Mouse (Mus musculus) liver, embryonic 13.5 days (tissue): ENCODE data around the gene Olfr424. TPM values are rescaled to one million over a fixed set of nuclear protein-coding genes. Genes with fewer than 3 reads are reported as not detected.

Experiments used
- ATAC-seq: fragments of 200-750 bp; cut with Nextera tagmentation; 2 replicates; pipeline ENCODE4 v1.8.0; 2017; ENCODE audit warnings: low read depth, mild to moderate bottlenecking, moderate number of reproducible peaks, moderate library complexity
- DNase-seq: peaks from one replicate; pipeline ENCODE4 v3.0.0; 2022
- H3K27ac ChIP-seq: fragments of 300-500 bp; sonication (generic); 2 replicates; pipeline ENCODE4 v1.5.1; 2015; ENCODE audit warnings: moderate library complexity, mild to moderate bottlenecking, inconsistent platforms
- H3K27me3 ChIP-seq: fragments of 300-500 bp; sonication (generic); 2 replicates; pipeline ENCODE4 v1.6.1; 2015; ENCODE audit warnings: mild to moderate bottlenecking, inconsistent platforms
- H3K36me3 ChIP-seq: fragments of 300-500 bp; sonication (generic); 2 replicates; pipeline ENCODE4 v1.6.1; 2015; ENCODE audit warnings: mild to moderate bottlenecking, inconsistent platforms
- H3K4me1 ChIP-seq: fragments of 300-500 bp; sonication (generic); replicated peaks from 2 replicates; pipeline ENCODE4 v1.6.1; 2015; ENCODE audit warnings: inconsistent platforms
- H3K4me2 ChIP-seq: fragments of 300-500 bp; sonication (generic); 2 replicates; pipeline ENCODE4 v1.6.1; 2015; ENCODE audit warnings: inconsistent platforms, mild to moderate bottlenecking, moderate library complexity
- H3K4me3 ChIP-seq: fragments of 300-500 bp; sonication (generic); replicated peaks from 2 replicates; pipeline ENCODE4 v1.5.1; 2015; ENCODE audit warnings: mild to moderate bottlenecking, inconsistent platforms
- H3K9ac ChIP-seq: fragments of 300-500 bp; sonication (generic); 2 replicates; pipeline ENCODE4 v1.6.1; 2015; ENCODE audit warnings: mild to moderate bottlenecking, inconsistent platforms
- H3K9me3 ChIP-seq: fragments of 300-500 bp; sonication (generic); replicated peaks from 2 replicates; pipeline ENCODE4 v1.6.1; 2016; ENCODE audit warnings: inconsistent platforms
- whole genome bisulfite sequencing: fragments of 180-500 bp; shearing (Covaris S2); methylation state at CpG from one replicate; pipeline ENCODE4 v1.1.7; 2015; ENCODE audit not compliant: insufficient replicate concordance; 5-methylcytosine and 5-hydroxymethylcytosine counted together
- polyA plus RNA-seq: library from polyadenylated mRNA; unstranded; fragments of >200 nt; fragmentation: Nextera tagmentation; extraction: Ambion mirVana; gene quantifications from 2 replicates; pipeline ENCODE4 v1.2.1, GENCODE M21; 2015

The Olfr424 gene
- not detected in 2 replicates for polyA plus RNA-seq

DNA sequence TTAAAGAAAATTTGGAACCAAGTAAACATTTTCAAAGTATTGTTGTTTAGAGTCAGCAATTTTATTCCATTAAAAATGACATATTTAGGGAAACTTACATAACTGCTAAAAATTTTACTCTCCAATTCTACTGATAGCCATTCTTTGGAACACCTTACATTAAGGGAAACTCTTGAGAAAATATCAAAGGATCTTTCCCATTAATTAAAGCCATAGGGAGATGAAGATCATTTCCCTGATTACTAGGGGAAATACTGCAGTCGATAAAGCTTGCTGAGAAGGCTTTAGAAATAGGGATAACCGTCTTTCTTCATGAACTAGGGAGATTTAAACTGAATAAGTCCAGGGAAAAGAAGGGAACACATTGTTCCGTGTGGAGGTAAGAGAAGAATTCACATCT, at the start of gene Olfr424:
Gene Olfr424, plus strand, starts transcription at position 301 of the 400 bp plus-strand sequence.
- no peaks in the 10 kb centered on the region for H3K27me3 ChIP-seq
- WGBS, result 65% methylated on average over 3 of the region's 3 CpGs
- ATAC-seq (no peak), DNase-seq (no peak)
- H3K4me3 ChIP-seq, result no peak within 1 kb of the TSS
- no peaks in the 10 kb centered on the region for H3K36me3 ChIP-seq
- H3K4me2 ChIP-seq, result no peak within 1 kb of the TSS
- H3K4me1 ChIP-seq, result no peaks in the 10 kb centered on the region
- H3K9me3 ChIP-seq, result no peaks in the 10 kb centered on the region
- H3K27ac ChIP-seq, result no peak within 1 kb of the TSS
- no peak within 1 kb of the TSS for H3K9ac ChIP-seq

- Histone ChIP-seq H3K4me1 (no peaks in the 10 kb centered on the region), H3K4me2 (no peak within 1 kb of the TSS), H3K9me3 (no peaks in the 10 kb centered on the region), H3K27ac (no peak within 1 kb of the TSS), H3K9ac (no peak within 1 kb of the TSS), H3K36me3 (no peaks in the 10 kb centered on the region), H3K4me3 (no peak within 1 kb of the TSS), H3K27me3 (no peaks in the 10 kb centered on the region)
- WGBS, result 65% methylated on average over 2 of the region's 2 CpGs
- ATAC-seq (no peak), DNase-seq (no peak)
These were observed 47.3 kb upstream of the Olfr424 start, which contains the start of gene Olfr429 for GRCm38 (mm10) chr1:174084031-174084430. Gene Olfr429, plus strand, starts transcription at chr1:174084331.

GRCm38 (mm10) chr1:174096591-174096990, 34.7 kb upstream of the Olfr424 start, which contains the start of gene Olfr427:
Gene Olfr427, plus strand, starts transcription at chr1:174096891.
- H3K27ac ChIP-seq, result no peak within 1 kb of the TSS
- no peak for DNase-seq
- no peak within 1 kb of the TSS for H3K4me3 ChIP-seq
- no peak within 1 kb of the TSS for H3K9ac ChIP-seq
- no peak for ATAC-seq
- H3K9me3 ChIP-seq, result no peaks in the 10 kb centered on the region
- H3K4me2 ChIP-seq, result no peak within 1 kb of the TSS
- no peaks in the 10 kb centered on the region for H3K4me1 ChIP-seq
- H3K36me3 ChIP-seq, result no peaks in the 10 kb centered on the region
- 61% methylated on average over 1 of the region's 1 CpGs for WGBS
- H3K27me3 ChIP-seq, result no peaks in the 10 kb centered on the region

DNA sequence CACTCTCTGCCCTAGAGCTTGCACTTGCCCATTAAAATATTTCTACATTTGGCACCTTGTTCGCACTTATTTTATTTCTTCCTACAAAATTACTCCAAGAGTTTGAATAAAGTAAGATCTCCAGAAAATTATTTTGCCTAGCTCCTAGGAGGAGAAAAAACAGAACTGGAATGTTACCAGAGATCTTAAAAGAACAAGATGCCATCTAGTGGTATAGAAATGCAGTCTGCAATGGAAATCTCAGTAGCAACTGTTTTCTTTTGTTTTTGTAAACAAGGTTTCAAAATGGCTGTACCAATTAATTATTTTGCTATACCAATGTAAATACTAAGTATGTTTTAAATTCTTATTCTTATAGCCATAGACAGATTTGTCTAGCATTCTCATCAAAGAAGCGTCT, 27.6 kb upstream of the Olfr424 start:
- Histone ChIP-seq H3K4me1 (no peaks in the 10 kb centered on the region), H3K9me3 (no peaks in the 10 kb centered on the region), H3K4me2 (no peak overlapping the region), H3K36me3 (no peaks in the 10 kb centered on the region), H3K27me3 (no peaks in the 10 kb centered on the region), H3K27ac (no peak overlapping the region), H3K4me3 (no peak overlapping the region), H3K9ac (no peak overlapping the region)
- WGBS, result 49% methylated on average over 2 of the region's 2 CpGs
- DNase-seq (no peak), ATAC-seq (no peak)

DNA sequence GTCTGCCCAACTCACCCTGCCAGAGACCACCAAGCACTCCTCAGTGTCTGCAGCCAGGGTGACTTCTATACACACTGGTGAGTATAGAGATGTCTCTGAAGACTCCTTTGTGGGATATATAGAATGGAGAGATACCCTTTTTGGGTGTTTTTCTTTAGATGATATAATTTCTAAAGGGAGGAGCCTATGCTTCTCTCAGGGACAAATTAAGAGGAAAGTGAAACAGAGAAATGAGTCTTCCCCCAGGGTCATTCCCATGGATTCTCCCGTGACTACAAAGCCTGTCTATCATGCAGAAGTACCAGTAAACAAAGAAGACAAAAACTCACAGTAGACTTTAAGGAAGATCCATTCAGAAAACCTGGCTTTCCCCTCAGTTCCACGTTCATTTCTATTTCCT, 10.3 kb upstream of the Olfr424 start, which contains the start of gene Olfr231:
Gene Olfr231, minus strand, starts transcription at position 101 of the 400 bp plus-strand sequence.
- H3K4me3 ChIP-seq, result no peak within 1 kb of the TSS
- no peaks in the 10 kb centered on the region for H3K9me3 ChIP-seq
- H3K36me3 ChIP-seq, result no peaks in the 10 kb centered on the region
- DNase-seq (no peak), ATAC-seq (no peak)
- no peak within 1 kb of the TSS for H3K27ac ChIP-seq
- WGBS, result 35% methylated on average over 2 of the region's 2 CpGs
- no peaks in the 10 kb centered on the region for H3K27me3 ChIP-seq
- H3K4me2 ChIP-seq, result no peak within 1 kb of the TSS
- H3K9ac ChIP-seq, result no peak within 1 kb of the TSS
- no peaks in the 10 kb centered on the region for H3K4me1 ChIP-seq

DNA sequence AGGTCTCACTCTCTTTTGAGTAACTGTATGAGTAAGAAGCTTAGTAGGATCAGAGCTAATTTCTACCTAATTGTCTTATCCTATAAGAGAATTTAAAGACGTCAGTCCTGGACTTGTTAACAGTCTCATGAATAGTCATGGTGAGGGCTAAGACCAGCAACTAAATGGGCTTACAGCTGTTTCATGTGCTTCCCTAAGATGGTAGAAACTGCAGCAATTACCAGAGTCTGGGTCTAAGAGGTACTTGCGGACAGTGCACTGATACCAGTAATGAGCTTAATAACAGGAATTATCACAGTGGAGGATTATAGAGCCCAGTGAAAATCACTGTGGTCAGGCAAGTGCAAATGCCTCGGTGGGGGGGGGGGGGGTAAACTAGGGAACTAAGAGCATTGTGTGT, 682 bp downstream of the Olfr424 start:
- no peaks in the 10 kb centered on the region for H3K9me3 ChIP-seq
- H3K4me3 ChIP-seq, result no peak overlapping the region
- DNase-seq, result no peak

GRCm38 (mm10) chr1:174141384-174141783, 10.1 kb downstream of the Olfr424 start:
- H3K4me1 ChIP-seq, result no peaks in the 10 kb centered on the region
- ATAC-seq (no peak), DNase-seq (no peak)
- no peak overlapping the region for H3K4me2 ChIP-seq
- H3K36me3 ChIP-seq, result no peaks in the 10 kb centered on the region
- H3K27ac ChIP-seq, result no peak overlapping the region
- WGBS, result 30% methylated on average over 2 of the region's 2 CpGs
- H3K27me3 ChIP-seq, result no peaks in the 10 kb centered on the region
- no peaks in the 10 kb centered on the region for H3K9me3 ChIP-seq
- H3K9ac ChIP-seq, result no peak overlapping the region
- no peak overlapping the region for H3K4me3 ChIP-seq

More for the DNA sequence above, 682 bp downstream of the Olfr424 start:
- no peaks in the 10 kb centered on the region for H3K27me3 ChIP-seq
- no peak overlapping the region for H3K27ac ChIP-seq
- WGBS, result 57% methylated on average over 3 of the region's 3 CpGs
- H3K36me3 ChIP-seq, result no peaks in the 10 kb centered on the region
- ATAC-seq, result no peak
- no peaks in the 10 kb centered on the region for H3K4me1 ChIP-seq
- no peak overlapping the region for H3K9ac ChIP-seq
- H3K4me2 ChIP-seq, result no peak overlapping the region

DNA sequence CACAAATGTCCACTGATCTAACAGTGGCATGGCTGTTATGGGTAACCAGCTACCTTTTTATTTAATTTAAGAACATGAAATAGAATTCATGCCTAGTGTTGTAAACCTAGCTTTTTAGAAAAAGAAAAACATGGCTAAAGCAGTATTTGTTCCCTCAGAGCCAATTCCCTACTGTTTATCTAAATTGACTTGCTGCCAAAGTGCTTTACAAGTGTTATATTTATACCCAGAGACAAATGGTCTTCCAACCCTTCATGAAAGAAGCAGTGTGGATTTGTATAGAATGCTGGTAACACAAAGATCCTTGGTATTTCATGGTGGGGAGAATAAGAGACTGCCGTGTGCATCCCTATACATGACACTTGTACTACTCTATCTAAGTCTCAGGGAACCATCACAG, 15.4 kb downstream of the Olfr424 start:
- ATAC-seq (no peak), DNase-seq (no peak)
- H3K4me3 ChIP-seq, result no peak overlapping the region
- no peaks in the 10 kb centered on the region for H3K4me1 ChIP-seq
- no peaks in the 10 kb centered on the region for H3K9me3 ChIP-seq
- no peaks in the 10 kb centered on the region for H3K27me3 ChIP-seq
- WGBS, result 93% methylated on average over 1 of the region's 1 CpGs
- H3K4me2 ChIP-seq, result no peak overlapping the region
- no peaks in the 10 kb centered on the region for H3K36me3 ChIP-seq
- no peak overlapping the region for H3K9ac ChIP-seq
- H3K27ac ChIP-seq, result no peak overlapping the region

DNA sequence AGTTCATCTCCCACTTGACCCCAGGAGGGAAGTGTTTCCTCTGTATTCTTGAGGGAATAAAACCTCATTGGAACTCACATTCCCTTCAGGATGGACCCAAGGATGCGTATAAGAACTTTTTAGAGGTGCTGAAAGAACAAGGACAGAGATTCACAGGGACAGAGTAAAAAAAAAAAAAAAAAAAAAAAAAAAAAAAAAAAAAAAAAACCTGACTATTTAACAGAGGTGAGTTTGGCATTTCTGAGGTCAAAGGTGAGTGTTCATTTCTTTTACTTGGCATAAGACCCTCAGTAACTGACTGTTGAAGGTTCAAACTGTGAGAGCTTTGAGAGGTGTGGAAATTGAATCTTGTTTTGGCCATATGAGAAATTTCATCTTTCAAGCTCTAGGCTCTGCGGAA, 18.0 kb downstream of the Olfr424 start:
- no peaks in the 10 kb centered on the region for H3K9me3 ChIP-seq
- whole genome bisulfite sequencing, result 75% methylated on average over 2 of the region's 2 CpGs

DNA sequence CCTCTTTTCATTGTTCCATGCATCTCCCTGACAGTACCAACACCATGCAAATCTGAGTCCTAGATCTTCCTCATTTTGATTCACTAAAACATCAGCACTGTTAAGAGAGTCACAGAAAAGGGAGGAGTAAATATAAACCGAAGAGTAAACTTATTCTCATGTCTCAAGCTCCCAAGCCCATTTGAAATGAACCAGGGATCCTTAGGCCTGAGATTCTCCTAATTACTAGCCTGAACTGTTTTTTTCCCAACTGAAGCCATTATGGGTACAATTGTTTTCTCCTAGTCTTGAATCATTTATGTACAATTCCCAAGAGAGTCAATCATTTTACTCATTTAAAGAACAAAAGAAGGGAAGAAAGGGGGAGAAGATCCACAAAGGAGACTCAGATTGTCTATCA, 24.0 kb downstream of the Olfr424 start, which contains the start of gene Olfr420:
Gene Olfr420, plus strand, starts transcription at position 301 of the 400 bp plus-strand sequence.
- DNase-seq (no peak), ATAC-seq (no peak)
- Histone ChIP-seq H3K9me3 (no peaks in the 10 kb centered on the region), H3K27me3 (no peaks in the 10 kb centered on the region), H3K4me3 (no peak within 1 kb of the TSS), H3K9ac (no peak within 1 kb of the TSS), H3K27ac (no peak within 1 kb of the TSS), H3K4me2 (no peak within 1 kb of the TSS), H3K4me1 (peaks cover 8% of the 10 kb centered on the region), H3K36me3 (no peaks in the 10 kb centered on the region)
- 59% methylated on average over 1 of the region's 1 CpGs for WGBS

More for the DNA sequence above, 18.0 kb downstream of the Olfr424 start:
- ATAC-seq (no peak), DNase-seq (no peak)
- H3K27me3 ChIP-seq, result no peaks in the 10 kb centered on the region
- no peak overlapping the region for H3K4me2 ChIP-seq
- no peak overlapping the region for H3K27ac ChIP-seq
- no peak overlapping the region for H3K9ac ChIP-seq
- H3K4me1 ChIP-seq, result no peaks in the 10 kb centered on the region
- no peak overlapping the region for H3K4me3 ChIP-seq
- H3K36me3 ChIP-seq, result no peaks in the 10 kb centered on the region

- H3K27ac ChIP-seq, result no peak overlapping the region
- peaks cover 8% of the 10 kb centered on the region for H3K4me1 ChIP-seq
- no peak for DNase-seq
- WGBS, result 38% methylated on average over 3 of the region's 3 CpGs
- peak; percentile 61 for ATAC-seq
- no peaks in the 10 kb centered on the region for H3K36me3 ChIP-seq
- no peak overlapping the region for H3K4me3 ChIP-seq
- no peak overlapping the region for H3K9ac ChIP-seq
- no peaks in the 10 kb centered on the region for H3K9me3 ChIP-seq
- no peaks in the 10 kb centered on the region for H3K27me3 ChIP-seq
- no peak overlapping the region for H3K4me2 ChIP-seq
These were observed 26.3 kb downstream of the Olfr424 start for GRCm38 (mm10) chr1:174157622-174158021.

GRCm38 (mm10) chr1:174158512-174158911, 27.2 kb downstream of the Olfr424 start:
- H3K4me3 ChIP-seq, result no peak overlapping the region
- no peaks in the 10 kb centered on the region for H3K36me3 ChIP-seq
- DNase-seq (no peak), ATAC-seq (no peak)
- no peak overlapping the region for H3K4me2 ChIP-seq
- H3K4me1 ChIP-seq, result peaks cover 8% of the 10 kb centered on the region
- no peaks in the 10 kb centered on the region for H3K9me3 ChIP-seq
- no peak overlapping the region for H3K27ac ChIP-seq
- no peak overlapping the region for H3K9ac ChIP-seq
- WGBS, result 47% methylated on average over 1 of the region's 1 CpGs
- no peaks in the 10 kb centered on the region for H3K27me3 ChIP-seq
